Mouse (Mus musculus) small intestine, adult 2 months (tissue): ENCODE data around the gene Zfpm1.

Experiments used
- CTCF ChIP-seq: fragments of 200-500 bp; IDR thresholded peaks from 2 replicates; pipeline ENCODE4 v1.5.1; 2012; ENCODE audit warnings: low read depth, mild to moderate bottlenecking, control low read depth, inconsistent platforms, low read length, moderate library complexity, mixed read lengths; ENCODE audit not compliant: insufficient replicate concordance, insufficient read length; ENCODE audit errors: extremely low read depth
- POLR2A ChIP-seq: fragments of 200-500 bp; IDR thresholded peaks from 2 replicates; pipeline ENCODE4 v1.6.1; 2012; ENCODE audit warnings: low read depth, mild to moderate bottlenecking, control low read depth, inconsistent platforms, low read length, moderate library complexity

- TF ChIP-seq CTCF: no peak
- no peak for TF ChIP-seq POLR2A
Measured at GRCm38 (mm10) chr8:122329072-122329471, 47.1 kb downstream of the Zfpm1 start.
